Mouse (Mus musculus) mouse trophoblast stem cell (cell line): Measurements from ENCODE around the gene Ribc2.

Experiments
- in situ Hi-C, 2 experiments: fragments of 300-500 bp; cut with MseI, MboI; formaldehyde crosslinking; loops; 2 replicates in 1 of 2; 3 replicates in 1 of 2; pipeline ENCODE4 v1.15.1; 2025

Ribc2 gene

GRCm38 (mm10) chr15:85179528-85180180 is 47.8 kb downstream of the Ribc2 start:
- in situ Hi-C loops = no loop called here

GRCm38 (mm10) chr15:85180368-85180767 is 48.5 kb downstream of the Ribc2 start:
- in situ Hi-C loops = no loop called here

- in situ Hi-C loops = no loop called here
Measured at GRCm38 (mm10) chr15:85182063-85182462, 50.2 kb downstream of the Ribc2 start.

GRCm38 (mm10) chr15:85186916-85187315 is 55.0 kb downstream of the Ribc2 start:
- in situ Hi-C loops = no loop called here

GRCm38 (mm10) chr15:85188167-85188778 is 56.4 kb downstream of the Ribc2 start:
- in situ Hi-C loops = no loop called here
